Mouse (Mus musculus): Measurements from ENCODE around the gene Twist1. TPM values are rescaled to one million over a fixed set of nuclear protein-coding genes. Genes with fewer than 3 reads are reported as not detected.

Twist1 gene
- polyA plus RNA-seq, 1 experiment from 2014 or later: 0.37 TPM

- ATAC-seq (ENCODE audit: insufficient read depth) (peak; percentile 67; the same call in 1 of the 2 replicates), DNase-seq (no peak)
- Histone ChIP-seq H3K27ac (ENCODE audit: low read depth) (no peak overlapping the region), H3K9me3 (ENCODE audit: low read depth, low read length) (no peaks in the 10 kb centered on the region), H3K4me1 (ENCODE audit: insufficient read depth) (no peaks in the 10 kb centered on the region; the same call in 1 of the 2 replicates), H3K36me3 (ENCODE audit: insufficient read depth) (no peaks in the 10 kb centered on the region), H3K9ac (no peak overlapping the region), H3K4me3 (ENCODE audit: low read depth, low read length) (0 out of 2 replicates have a peak overlapping the region, but pooled peaks have one; percentile 6), H3K27me3 (ENCODE audit: insufficient read depth, low read length) (peaks cover 91% of the 10 kb centered on the region), H3K4me2 (peak overlapping the region; percentile 47; the same call in 1 of the 2 replicates)
- under 1% methylated on average over 21 of the region's 21 CpGs for WGBS
- no peak for TF ChIP-seq CTCF (IDR thresholded peaks at IDR 0.05; ENCODE audit: low read depth)
These were observed 10.0 kb downstream of the Twist1 start for GRCm38 (mm10) chr12:33967514-33967913.

GRCm38 (mm10) chr12:33968041-33968897 lies 10.8 kb downstream of the Twist1 start:
- DNase-seq: no peak
- H3K4me1 ChIP-seq (ENCODE audit: insufficient read depth): no peaks in the 10 kb centered on the region; the same call in 1 of the 2 replicates
- H3K36me3 ChIP-seq (ENCODE audit: insufficient read depth): no peaks in the 10 kb centered on the region
- no peak overlapping the region for H3K4me3 ChIP-seq (ENCODE audit: low read depth, low read length)
- WGBS: 1% methylated on average over 37 of the region's 37 CpGs
- no peaks in the 10 kb centered on the region for H3K9me3 ChIP-seq (ENCODE audit: low read depth, low read length)
- ATAC-seq (ENCODE audit: insufficient read depth): no peak
- peaks cover 91% of the 10 kb centered on the region for H3K27me3 ChIP-seq (ENCODE audit: insufficient read depth, low read length)
- TF ChIP-seq CTCF (IDR thresholded peaks at IDR 0.05; ENCODE audit: low read depth): no peak
- no peak overlapping the region for H3K9ac ChIP-seq
- peak overlapping the region; percentile 39; the same call in 1 of the 2 replicates for H3K4me2 ChIP-seq
- H3K27ac ChIP-seq (ENCODE audit: low read depth): no peak overlapping the region

- no peak overlapping the region for H3K27ac ChIP-seq (ENCODE audit: low read depth)
- TF ChIP-seq CTCF (IDR thresholded peaks at IDR 0.05; ENCODE audit: low read depth): no peak
These were observed 11.4 kb downstream of the Twist1 start for GRCm38 (mm10) chr12:33968898-33969178.

GRCm38 (mm10) chr12:33980159-33980558 lies 22.7 kb downstream of the Twist1 start:
- ATAC-seq (ENCODE audit: insufficient read depth): no peak

More at GRCm38 (mm10) chr12:33968898-33969178, 11.4 kb downstream of the Twist1 start:
- Histone ChIP-seq H3K4me1 (ENCODE audit: insufficient read depth) (no peaks in the 10 kb centered on the region; the same call in 1 of the 2 replicates), H3K4me2 (no peak overlapping the region), H3K27me3 (ENCODE audit: insufficient read depth, low read length) (peaks cover 88% of the 10 kb centered on the region), H3K9me3 (ENCODE audit: low read depth, low read length) (no peaks in the 10 kb centered on the region), H3K36me3 (ENCODE audit: insufficient read depth) (no peaks in the 10 kb centered on the region), H3K9ac (no peak overlapping the region), H3K4me3 (ENCODE audit: low read depth, low read length) (no peak overlapping the region)
- ATAC-seq (ENCODE audit: insufficient read depth) (no peak), DNase-seq (no peak)
- 23% methylated on average over 4 of the region's 4 CpGs for WGBS

GRCm38 (mm10) chr12:33981433-33981832 lies 24.0 kb downstream of the Twist1 start:
- 52% methylated on average over 7 of the region's 7 CpGs for WGBS
- Histone ChIP-seq H3K4me2 (no peak overlapping the region), H3K36me3 (ENCODE audit: insufficient read depth) (no peaks in the 10 kb centered on the region), H3K27ac (ENCODE audit: low read depth) (no peak overlapping the region), H3K4me1 (ENCODE audit: insufficient read depth) (no peaks in the 10 kb centered on the region), H3K4me3 (ENCODE audit: low read depth, low read length) (no peak overlapping the region), H3K9me3 (ENCODE audit: low read depth, low read length) (no peaks in the 10 kb centered on the region), H3K27me3 (ENCODE audit: insufficient read depth, low read length) (no peaks in the 10 kb centered on the region), H3K9ac (no peak overlapping the region)
- no peak for ATAC-seq (ENCODE audit: insufficient read depth)
- DNase-seq: peak; percentile 44
- no peak for TF ChIP-seq CTCF (IDR thresholded peaks at IDR 0.05; ENCODE audit: low read depth)

More at GRCm38 (mm10) chr12:33980159-33980558, 22.7 kb downstream of the Twist1 start:
- H3K9ac ChIP-seq: no peak overlapping the region
- no peak overlapping the region for H3K4me3 ChIP-seq (ENCODE audit: low read depth, low read length)
- DNase-seq: no peak
- H3K27ac ChIP-seq (ENCODE audit: low read depth): no peak overlapping the region
- no peaks in the 10 kb centered on the region for H3K36me3 ChIP-seq (ENCODE audit: insufficient read depth)
- no peak for TF ChIP-seq CTCF (IDR thresholded peaks at IDR 0.05; ENCODE audit: low read depth)
- H3K9me3 ChIP-seq (ENCODE audit: low read depth, low read length): no peaks in the 10 kb centered on the region
- 0 out of 2 replicates have a peak, but pooled peaks cover 3% of the 10 kb centered on the region for H3K27me3 ChIP-seq (ENCODE audit: insufficient read depth, low read length)
- 79% methylated on average over 4 of the region's 4 CpGs for WGBS
- H3K4me2 ChIP-seq: no peak overlapping the region
- H3K4me1 ChIP-seq (ENCODE audit: insufficient read depth): no peaks in the 10 kb centered on the region

- DNase-seq: no peak
- no peak overlapping the region for H3K4me3 ChIP-seq (ENCODE audit: low read depth, low read length)
- no peak overlapping the region for H3K9ac ChIP-seq
- H3K27me3 ChIP-seq (ENCODE audit: insufficient read depth, low read length): no peaks in the 10 kb centered on the region
- no peaks in the 10 kb centered on the region for H3K4me1 ChIP-seq (ENCODE audit: insufficient read depth)
- no peaks in the 10 kb centered on the region for H3K36me3 ChIP-seq (ENCODE audit: insufficient read depth)
- H3K27ac ChIP-seq (ENCODE audit: low read depth): no peak overlapping the region
- H3K4me2 ChIP-seq: no peak overlapping the region
- no peak for ATAC-seq (ENCODE audit: insufficient read depth)
- no peak for TF ChIP-seq CTCF (IDR thresholded peaks at IDR 0.05; ENCODE audit: low read depth)
- WGBS: 71% methylated on average over 3 of the region's 3 CpGs
- no peaks in the 10 kb centered on the region for H3K9me3 ChIP-seq (ENCODE audit: low read depth, low read length)
These were observed 35.7 kb downstream of the Twist1 start for GRCm38 (mm10) chr12:33993127-33993526.

Other genes with a start within 250 kb of the Twist1 start
- not detected in 2 replicates for gene Ferd3l, start 29.2 kb upstream of the Twist1 start, polyA plus RNA-seq (2014; fragmentation: Nextera tagmentation; extraction: Ambion mirVana)